Mouse (Mus musculus) layer of hippocampus, adult 18-20 months (tissue): Measurements from ENCODE around the gene Atxn7l2. TPM values are rescaled to one million over a fixed set of nuclear protein-coding genes. Genes with fewer than 3 reads are reported as not detected.

ENCODE experiments used
- DNase-seq, 2 experiments: peaks; one replicate each; pipeline ENCODE4 v3.0.0; 2022; ENCODE audit warnings: low spot score in 2 of 2
- total RNA-seq, 2 experiments: library from RNA; stranded (reverse); gene quantifications; 2 replicates each; pipeline ENCODE4 v1.2.3; 2021

Gene Atxn7l2
- total RNA-seq, 2 experiments from 2014 or later, result 23.5 to 24.8 TPM

GRCm38 (mm10) chr3:108206731-108207375 is 3.9 kb downstream of the Atxn7l2 start:
- no peak for DNase-seq

GRCm38 (mm10) chr3:108205601-108206000 is 5.1 kb downstream of the Atxn7l2 start:
- DNase-seq, result no peak

GRCm38 (mm10) chr3:108204470-108204869 is 6.3 kb downstream of the Atxn7l2 start:
- no peak for DNase-seq

- DNase-seq, result peak; percentile 70 to 88
Measured at GRCm38 (mm10) chr3:108203621-108204325, 7.0 kb downstream of the Atxn7l2 start.

- DNase-seq, result no peak
Measured at GRCm38 (mm10) chr3:108203212-108203611, 7.5 kb downstream of the Atxn7l2 start.

- no peak for DNase-seq
Measured at GRCm38 (mm10) chr3:108202506-108202905, 8.2 kb downstream of the Atxn7l2 start.

GRCm38 (mm10) chr3:108200329-108201323 is 10.1 kb downstream of the Atxn7l2 start, which contains the start of gene Cyb561d1:
TSS of gene Cyb561d1 (minus strand) at chr3:108201212.
- peak; percentile 85 to 90 for DNase-seq

GRCm38 (mm10) chr3:108199231-108199630 is 11.5 kb downstream of the Atxn7l2 start:
- DNase-seq, result no peak

GRCm38 (mm10) chr3:108197066-108197497 is 13.7 kb downstream of the Atxn7l2 start:
- DNase-seq, result peak; percentile 76 to 90

GRCm38 (mm10) chr3:108195941-108196590 is 14.7 kb downstream of the Atxn7l2 start:
- DNase-seq, result peak; percentile 72 to 87

GRCm38 (mm10) chr3:108195287-108195686 is 15.4 kb downstream of the Atxn7l2 start:
- no peak for DNase-seq

- DNase-seq, result peak in 1 of 2 experiments; percentile 10
Measured at GRCm38 (mm10) chr3:108193686-108194085, 17.0 kb downstream of the Atxn7l2 start.

GRCm38 (mm10) chr3:108189897-108190296 is 20.8 kb downstream of the Atxn7l2 start:
- DNase-seq, result no peak

- DNase-seq, result no peak
Measured at GRCm38 (mm10) chr3:108188716-108189490, 21.8 kb downstream of the Atxn7l2 start.

GRCm38 (mm10) chr3:108187111-108187795 is 23.5 kb downstream of the Atxn7l2 start:
- DNase-seq, result no peak

- peak in 1 of 2 experiments; percentile 55 for DNase-seq
Measured at GRCm38 (mm10) chr3:108186098-108187047, 24.4 kb downstream of the Atxn7l2 start, which contains the start of gene Amigo1. TSS of gene Amigo1 (plus strand) at chr3:108186335.

GRCm38 (mm10) chr3:108185460-108186097 is 25.2 kb downstream of the Atxn7l2 start:
- DNase-seq, result no peak

GRCm38 (mm10) chr3:108184742-108185141 is 26.0 kb downstream of the Atxn7l2 start:
- DNase-seq, result no peak
